Mouse (Mus musculus): ENCODE measurements around the gene Isyna1. TPM values are rescaled to one million over a fixed set of nuclear protein-coding genes. Genes with fewer than 3 reads are reported as not detected.

Isyna1 gene
- polyA plus RNA-seq, 1 experiment from 2014 or later, result 106 TPM

DNA sequence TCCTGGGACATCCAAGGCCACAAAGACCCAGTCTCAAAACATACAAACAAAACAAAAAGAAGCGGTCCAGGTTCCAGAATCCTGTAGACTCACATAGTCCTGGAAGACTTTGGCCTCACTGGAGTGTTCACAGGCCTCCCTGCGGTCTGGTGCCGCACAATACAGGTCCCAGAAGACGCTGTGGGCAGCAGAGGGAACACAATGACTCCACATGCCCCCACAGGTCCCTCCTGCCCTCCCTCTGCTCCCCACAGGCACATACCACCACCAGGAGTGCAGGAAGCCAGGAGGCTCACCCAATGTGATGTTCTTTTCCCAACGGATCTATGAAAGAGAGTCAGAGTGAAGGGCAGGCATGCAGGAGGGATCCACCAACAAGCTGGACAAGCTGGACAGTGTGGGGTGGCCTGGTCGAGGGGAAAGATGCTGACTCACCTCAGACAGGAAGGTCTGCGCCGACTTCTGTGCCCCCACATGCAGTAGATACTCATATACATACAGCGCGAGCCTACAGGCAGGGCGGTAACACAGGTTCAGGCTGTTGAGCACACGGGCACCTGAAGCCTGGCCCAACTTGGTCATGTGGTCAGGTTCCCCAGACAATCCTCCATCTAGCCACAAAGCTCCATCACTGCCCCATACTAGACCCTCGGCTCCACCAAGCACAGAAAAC, 8.1 kb downstream of the Isyna1 start:
- ATAC-seq (replicated peaks; ENCODE audit: low FRiP score, low TSS enrichment, low read depth), result no peak
- Histone ChIP-seq H3K4me2 (ENCODE audit: low read length) (no peak overlapping the region), H3K36me3 (ENCODE audit: control insufficient read depth, insufficient read depth, low read length) (0 out of 2 replicates have a peak, but pooled peaks cover 7% of the 10 kb centered on the region), H3K27me3 (replicated peaks; ENCODE audit: control insufficient read depth, insufficient read depth, low read length) (no peaks in the 10 kb centered on the region), H3K4me3 (ENCODE audit: low read depth, low read length) (no peak overlapping the region), H3K27ac (ENCODE audit: low read depth) (no peak overlapping the region), H3K9ac (ENCODE audit: low read length) (no peak overlapping the region), H3K4me1 (replicated peaks; ENCODE audit: control insufficient read depth, insufficient read depth, low read length) (peaks cover 42% of the 10 kb centered on the region), H3K9me3 (ENCODE audit: control insufficient read depth, low read length) (no peaks in the 10 kb centered on the region)
- DNase-seq (ENCODE audit: low spot score), result no peak
- 95% methylated on average over 13 of the region's 13 CpGs for WGBS

DNA sequence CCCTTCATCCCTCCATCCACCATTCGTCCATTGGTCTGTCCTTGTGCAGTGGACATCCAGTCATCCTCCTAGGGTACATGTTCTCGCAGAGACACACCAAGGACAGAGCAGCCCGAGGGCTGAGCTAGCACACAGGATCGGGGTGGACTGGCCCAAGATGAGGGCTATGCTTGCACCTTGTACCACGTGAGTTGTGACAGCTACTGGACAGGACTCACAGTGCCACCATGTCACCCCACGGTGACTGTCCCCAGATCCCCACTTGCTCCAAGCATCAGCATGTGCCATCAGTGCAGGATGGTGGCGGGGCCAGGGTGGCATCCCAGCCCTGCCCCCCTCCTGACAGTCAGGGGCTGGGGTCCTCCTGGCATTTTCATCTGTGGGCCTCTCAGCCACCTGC, 10.4 kb downstream of the Isyna1 start:
- Histone ChIP-seq H3K9me3 (ENCODE audit: control insufficient read depth, low read length) (no peaks in the 10 kb centered on the region), H3K27ac (ENCODE audit: low read depth) (no peak overlapping the region), H3K4me2 (ENCODE audit: low read length) (no peak overlapping the region), H3K27me3 (replicated peaks; ENCODE audit: control insufficient read depth, insufficient read depth, low read length) (no peaks in the 10 kb centered on the region), H3K4me1 (replicated peaks; ENCODE audit: control insufficient read depth, insufficient read depth, low read length) (peaks cover 34% of the 10 kb centered on the region), H3K4me3 (ENCODE audit: low read depth, low read length) (no peak overlapping the region), H3K36me3 (ENCODE audit: control insufficient read depth, insufficient read depth, low read length) (0 out of 2 replicates have a peak, but pooled peaks cover 7% of the 10 kb centered on the region), H3K9ac (ENCODE audit: low read length) (no peak overlapping the region)
- ATAC-seq (replicated peaks; ENCODE audit: low FRiP score, low TSS enrichment, low read depth) (no peak), DNase-seq (ENCODE audit: low spot score) (no peak)
- 92% methylated on average over 7 of the region's 7 CpGs for WGBS

DNA sequence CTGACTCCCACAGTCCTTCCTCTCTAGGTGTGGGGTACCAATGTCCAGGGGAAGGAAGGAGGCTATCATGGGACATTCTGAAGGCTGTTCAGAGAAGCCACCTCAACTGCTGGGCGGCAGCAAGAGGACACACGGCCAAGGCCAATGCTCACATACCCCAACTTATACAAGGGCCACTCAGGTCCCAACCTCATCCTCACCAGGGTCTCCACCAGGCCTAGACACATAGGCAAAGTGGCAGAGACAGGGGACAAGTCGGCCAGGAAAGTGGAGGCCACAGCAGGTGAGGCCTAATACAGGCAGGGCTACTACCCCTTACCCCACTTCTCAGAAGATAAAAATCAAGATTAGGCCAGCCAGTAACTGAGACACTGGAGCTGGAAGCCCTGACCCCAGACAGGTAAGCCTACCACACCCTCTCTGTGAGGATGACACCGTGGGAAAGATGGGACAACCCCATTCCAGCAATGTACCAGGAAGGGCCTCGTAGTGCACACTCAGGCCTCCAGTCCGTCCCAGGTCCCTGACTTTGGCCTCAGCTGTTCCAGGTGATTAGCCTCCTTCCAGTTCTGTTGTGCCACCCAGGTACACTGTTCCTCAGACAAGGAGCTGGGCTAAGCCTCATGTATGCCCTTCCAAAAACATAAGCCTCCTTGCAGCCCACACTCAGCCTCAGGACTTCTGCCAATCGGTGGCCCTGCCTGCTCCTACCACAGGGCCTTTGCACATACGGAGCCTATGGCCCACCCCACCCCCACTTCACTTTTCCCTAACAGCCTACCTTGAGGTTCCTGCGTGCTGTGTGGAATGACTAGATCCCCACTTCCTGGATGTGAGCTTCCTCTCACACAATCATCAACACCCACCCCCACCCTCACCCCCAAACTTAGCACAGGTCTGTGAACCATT, 12.0 kb downstream of the Isyna1 start:
- DNase-seq (ENCODE audit: low spot score) (no peak), ATAC-seq (replicated peaks; ENCODE audit: low FRiP score, low TSS enrichment, low read depth) (no peak)
- H3K27ac ChIP-seq (ENCODE audit: low read depth), result no peak overlapping the region
- H3K4me2 ChIP-seq (ENCODE audit: low read length), result no peak overlapping the region
- peaks cover 27% of the 10 kb centered on the region for H3K4me1 ChIP-seq (replicated peaks; ENCODE audit: control insufficient read depth, insufficient read depth, low read length)
- no peak overlapping the region for H3K9ac ChIP-seq (ENCODE audit: low read length)
- H3K9me3 ChIP-seq (ENCODE audit: control insufficient read depth, low read length), result no peaks in the 10 kb centered on the region
- 0 out of 2 replicates have a peak overlapping the region, but pooled peaks have one; percentile 78 for H3K4me3 ChIP-seq (ENCODE audit: low read depth, low read length)
- 0 out of 2 replicates have a peak, but pooled peaks cover 7% of the 10 kb centered on the region for H3K36me3 ChIP-seq (ENCODE audit: control insufficient read depth, insufficient read depth, low read length)
- 88% methylated on average over 9 of the region's 9 CpGs for WGBS
- H3K27me3 ChIP-seq (replicated peaks; ENCODE audit: control insufficient read depth, insufficient read depth, low read length), result no peaks in the 10 kb centered on the region

DNA sequence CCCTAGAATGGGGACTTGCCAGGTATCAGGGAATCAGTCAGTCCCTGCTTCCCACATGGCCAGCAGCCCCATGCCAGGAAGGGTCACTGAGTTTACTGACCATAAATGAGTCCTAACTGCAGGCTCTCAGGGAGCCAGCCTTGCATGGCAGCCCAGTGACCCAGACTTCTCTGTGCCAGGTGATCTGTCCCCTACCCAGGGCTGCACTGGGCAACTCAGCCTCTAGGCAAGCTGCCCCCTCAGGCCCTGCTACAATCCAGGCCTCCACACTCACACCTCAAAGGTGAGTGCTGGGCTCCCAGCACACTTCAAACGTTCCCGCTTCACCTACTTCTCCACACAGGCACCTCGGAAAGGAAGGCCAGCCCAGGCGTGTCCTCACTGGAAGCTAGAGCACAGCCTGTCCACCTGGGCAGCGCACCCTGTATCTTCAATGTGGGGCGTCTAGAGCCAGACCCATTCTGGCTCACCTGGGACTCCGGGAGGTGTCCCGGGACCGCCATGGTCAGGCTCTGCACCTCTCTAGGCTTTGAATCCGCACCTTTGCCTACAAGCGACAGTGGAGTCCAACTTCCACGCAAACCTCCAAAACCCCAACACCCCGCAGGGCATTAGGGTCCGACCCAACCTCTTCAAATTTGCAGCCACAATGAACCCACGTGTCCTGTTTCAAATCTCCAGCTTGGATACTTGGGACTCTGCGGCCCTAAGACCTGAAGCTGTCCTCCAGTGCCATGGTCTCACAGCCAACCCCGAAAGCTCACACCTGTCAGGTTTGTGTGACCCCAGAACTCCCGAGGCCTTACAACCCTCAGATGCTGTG, 12.8 kb downstream of the Isyna1 start:
- H3K36me3 ChIP-seq (ENCODE audit: control insufficient read depth, insufficient read depth, low read length), result 0 out of 2 replicates have a peak, but pooled peaks cover 7% of the 10 kb centered on the region
- peak overlapping the region; percentile 98 for H3K4me2 ChIP-seq (ENCODE audit: low read length)
- no peak for DNase-seq (ENCODE audit: low spot score)
- no peak for ATAC-seq (replicated peaks; ENCODE audit: low FRiP score, low TSS enrichment, low read depth)
- 63% methylated on average over 18 of the region's 18 CpGs for WGBS
- no peak overlapping the region for H3K27ac ChIP-seq (ENCODE audit: low read depth)
- no peaks in the 10 kb centered on the region for H3K27me3 ChIP-seq (replicated peaks; ENCODE audit: control insufficient read depth, insufficient read depth, low read length)
- peak overlapping the region; percentile 90 for H3K9ac ChIP-seq (ENCODE audit: low read length)
- H3K4me3 ChIP-seq (ENCODE audit: low read depth, low read length), result peak overlapping the region; percentile 78
- H3K4me1 ChIP-seq (replicated peaks; ENCODE audit: control insufficient read depth, insufficient read depth, low read length), result peaks cover 29% of the 10 kb centered on the region
- H3K9me3 ChIP-seq (ENCODE audit: control insufficient read depth, low read length), result no peaks in the 10 kb centered on the region

DNA sequence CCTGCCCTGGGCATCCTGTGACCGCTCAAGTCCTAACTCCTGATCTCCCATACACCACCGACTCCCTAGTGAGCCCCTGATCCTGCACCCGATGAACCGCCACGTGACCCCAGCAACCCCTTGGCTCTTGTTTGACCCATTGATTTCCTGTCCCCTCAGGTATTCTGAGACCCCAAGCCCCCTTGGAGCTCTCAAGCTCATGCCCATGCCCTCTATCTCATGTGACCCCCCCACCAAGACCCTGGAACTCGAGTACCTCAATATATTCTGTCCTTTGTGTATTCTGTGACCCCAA, 13.4 kb downstream of the Isyna1 start:
- ATAC-seq (replicated peaks; ENCODE audit: low FRiP score, low TSS enrichment, low read depth) (no peak), DNase-seq (ENCODE audit: low spot score) (no peak)
- WGBS, result 23% methylated on average over 6 of the region's 6 CpGs
- 0 out of 2 replicates have a peak, but pooled peaks cover 2% of the 10 kb centered on the region for H3K36me3 ChIP-seq (ENCODE audit: control insufficient read depth, insufficient read depth, low read length)
- H3K9me3 ChIP-seq (ENCODE audit: control insufficient read depth, low read length), result no peaks in the 10 kb centered on the region
- peak overlapping the region; percentile 78 for H3K4me3 ChIP-seq (ENCODE audit: low read depth, low read length)
- H3K27ac ChIP-seq (ENCODE audit: low read depth), result no peak overlapping the region; the same call in 1 of the 2 replicates
- H3K4me2 ChIP-seq (ENCODE audit: low read length), result peak overlapping the region; percentile 98
- peaks cover 29% of the 10 kb centered on the region for H3K4me1 ChIP-seq (replicated peaks; ENCODE audit: control insufficient read depth, insufficient read depth, low read length)
- H3K27me3 ChIP-seq (replicated peaks; ENCODE audit: control insufficient read depth, insufficient read depth, low read length), result no peaks in the 10 kb centered on the region
- H3K9ac ChIP-seq (ENCODE audit: low read length), result peak overlapping the region; percentile 90

DNA sequence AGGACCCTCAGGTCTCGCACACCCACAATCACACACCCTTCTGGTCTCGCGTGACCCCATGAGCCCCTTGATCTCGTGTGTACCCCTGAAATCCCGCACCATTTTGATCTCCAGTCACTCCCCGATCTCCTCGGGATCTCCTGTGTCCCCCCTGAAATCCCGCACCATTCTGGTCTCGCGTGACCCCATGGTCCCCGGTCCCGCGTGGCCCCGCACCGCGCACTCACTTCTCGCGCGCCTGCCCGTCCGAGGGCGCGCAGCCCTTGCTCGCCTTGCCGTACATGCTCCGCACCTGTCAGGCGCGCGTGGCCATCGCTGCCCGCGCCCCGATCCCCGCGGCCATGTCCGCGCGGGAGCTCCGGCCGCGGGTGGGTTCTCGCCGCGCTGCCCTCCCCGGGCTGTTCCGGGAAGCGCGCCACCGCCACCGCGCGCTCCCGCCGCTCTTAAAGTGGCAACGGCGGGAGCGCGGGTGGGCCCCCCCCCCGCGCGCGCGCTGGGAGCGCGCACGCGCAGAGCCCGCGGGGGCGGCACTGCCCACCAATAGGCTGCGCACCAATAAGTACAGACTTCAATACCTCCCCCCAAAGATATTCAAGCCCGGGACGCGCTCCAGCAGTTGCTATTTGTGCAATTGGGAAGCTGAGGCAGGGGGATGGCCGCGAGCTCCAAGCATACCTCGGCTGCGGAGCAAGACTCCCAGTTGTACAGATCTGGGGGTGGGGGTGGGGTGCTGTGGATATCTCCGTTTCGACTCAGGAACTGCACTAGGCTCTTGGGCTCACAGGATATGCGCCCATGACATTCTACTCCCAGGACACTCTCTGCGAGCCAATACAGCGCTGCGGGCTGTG, 13.9 kb downstream of the Isyna1 start:
- no peaks in the 10 kb centered on the region for H3K27me3 ChIP-seq (replicated peaks; ENCODE audit: control insufficient read depth, insufficient read depth, low read length)
- DNase-seq (ENCODE audit: low spot score), result peak; percentile 82
- WGBS, result 2% methylated on average over 79 of the region's 84 CpGs

DNA sequence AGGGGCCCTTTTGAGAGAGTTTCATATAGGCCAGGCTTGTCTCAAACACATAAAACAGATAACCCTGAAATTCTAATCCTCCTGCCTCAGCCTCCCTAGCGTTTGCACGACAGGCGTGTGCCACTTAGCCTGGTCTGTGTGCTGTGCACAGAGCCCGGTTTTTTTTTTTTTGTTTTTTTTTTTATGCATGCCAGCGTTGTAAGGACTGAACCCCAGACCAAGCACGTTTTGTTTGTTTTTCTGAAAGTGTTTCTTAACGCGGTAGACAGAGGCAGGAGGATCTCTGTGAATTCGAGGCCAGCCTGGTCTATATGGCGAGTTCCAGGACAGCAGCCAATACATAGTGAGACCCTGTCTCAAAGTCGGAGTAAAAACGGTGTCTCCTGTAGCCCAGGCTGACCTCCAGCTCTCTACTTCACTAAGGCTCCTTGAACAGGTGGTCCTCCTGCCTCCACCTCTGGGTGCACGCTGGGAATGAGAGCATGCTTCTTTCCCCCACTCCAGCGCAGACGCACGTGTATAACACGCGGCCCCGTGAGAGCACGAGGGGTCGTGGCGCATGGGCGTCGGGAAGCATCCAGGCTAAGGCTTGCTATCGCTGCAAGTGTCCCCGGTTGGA, 14.7 kb downstream of the Isyna1 start, which contains the start of gene Ssbp4:
Gene Ssbp4, minus strand, starts transcription at position 124 of the 619 bp plus-strand sequence.
- WGBS, result 6% methylated on average over 26 of the region's 26 CpGs

More for the DNA sequence above, 13.9 kb downstream of the Isyna1 start:
- Histone ChIP-seq H3K4me3 (ENCODE audit: low read depth, low read length) (peak overlapping the region; percentile 78), H3K4me2 (ENCODE audit: low read length) (peak overlapping the region; percentile 98), H3K27ac (ENCODE audit: low read depth) (peak overlapping the region; percentile 100), H3K4me1 (replicated peaks; ENCODE audit: control insufficient read depth, insufficient read depth, low read length) (peaks cover 29% of the 10 kb centered on the region), H3K9me3 (ENCODE audit: control insufficient read depth, low read length) (no peaks in the 10 kb centered on the region), H3K36me3 (ENCODE audit: control insufficient read depth, insufficient read depth, low read length) (no peaks in the 10 kb centered on the region), H3K9ac (ENCODE audit: low read length) (peak overlapping the region; percentile 90)
- ATAC-seq (replicated peaks; ENCODE audit: low FRiP score, low TSS enrichment, low read depth), result no peak

More for the DNA sequence above, 14.7 kb downstream of the Isyna1 start, which contains the start of gene Ssbp4:
- Histone ChIP-seq H3K27me3 (replicated peaks; ENCODE audit: control insufficient read depth, insufficient read depth, low read length) (no peaks in the 10 kb centered on the region), H3K27ac (ENCODE audit: low read depth) (peak within 1 kb of the TSS; percentile 100), H3K4me2 (ENCODE audit: low read length) (peak within 1 kb of the TSS; percentile 98), H3K4me1 (replicated peaks; ENCODE audit: control insufficient read depth, insufficient read depth, low read length) (peaks cover 34% of the 10 kb centered on the region), H3K36me3 (ENCODE audit: control insufficient read depth, insufficient read depth, low read length) (no peaks in the 10 kb centered on the region), H3K9ac (ENCODE audit: low read length) (peak within 1 kb of the TSS; percentile 90), H3K4me3 (ENCODE audit: low read depth, low read length) (peak within 1 kb of the TSS; percentile 78), H3K9me3 (ENCODE audit: control insufficient read depth, low read length) (no peaks in the 10 kb centered on the region)
- ATAC-seq (replicated peaks; ENCODE audit: low FRiP score, low TSS enrichment, low read depth) (peak; percentile 4; the same call in 1 of the 2 replicates), DNase-seq (ENCODE audit: low spot score) (no peak)
